Mouse (Mus musculus) E14TG2a.4 (cell line): ENCODE measurements around the gene Abcf2.

Experiments
- H3K27me3 ChIP-seq: 2 replicates; pipeline ENCODE4 v1.6.1; 2014; ENCODE audit warnings: low read length, control low read depth; ENCODE audit not compliant: insufficient read depth
- H3K36me3 ChIP-seq: 2 replicates; pipeline ENCODE4 v1.6.1; 2014; ENCODE audit warnings: low read length, control low read depth; ENCODE audit not compliant: insufficient read depth
- H3K4me1 ChIP-seq: replicated peaks from 2 replicates; pipeline ENCODE4 v1.6.1; 2014; ENCODE audit warnings: low read depth, low read length, control low read depth
- H3K4me3 ChIP-seq: replicated peaks from 2 replicates; pipeline ENCODE4 v1.5.1; 2014; ENCODE audit warnings: mild to moderate bottlenecking, low read length
- H3K9me3 ChIP-seq: 2 replicates; pipeline ENCODE4 v1.6.1; 2014; ENCODE audit warnings: low read length, control low read depth
- CTCF ChIP-seq: conservative IDR thresholded peaks from 2 replicates; pipeline ENCODE4 v1.5.1; 2014; ENCODE audit warnings: low read length
- NANOG ChIP-seq: IDR thresholded peaks from 2 replicates; pipeline ENCODE4 v1.6.1; 2014; ENCODE audit warnings: borderline replicate concordance, low read length, mixed read lengths
- POU5F1 ChIP-seq: IDR thresholded peaks from 2 replicates; pipeline ENCODE4 v1.6.1; 2014; ENCODE audit warnings: low read length, borderline replicate concordance

Gene Abcf2

GRCm38 (mm10) chr5:24593230-24593629 is 16.0 kb upstream of the Abcf2 start:
- Histone ChIP-seq H3K4me3 (peak overlapping the region; percentile 63), H3K9me3 (no peaks in the 10 kb centered on the region), H3K36me3 (peaks cover 49% of the 10 kb centered on the region), H3K27me3 (peaks cover 29% of the 10 kb centered on the region), H3K4me1 (peaks cover 75% of the 10 kb centered on the region)
- no peak for TF ChIP-seq POU5F1
- TF ChIP-seq NANOG: no peak
- TF ChIP-seq CTCF: no peak

DNA sequence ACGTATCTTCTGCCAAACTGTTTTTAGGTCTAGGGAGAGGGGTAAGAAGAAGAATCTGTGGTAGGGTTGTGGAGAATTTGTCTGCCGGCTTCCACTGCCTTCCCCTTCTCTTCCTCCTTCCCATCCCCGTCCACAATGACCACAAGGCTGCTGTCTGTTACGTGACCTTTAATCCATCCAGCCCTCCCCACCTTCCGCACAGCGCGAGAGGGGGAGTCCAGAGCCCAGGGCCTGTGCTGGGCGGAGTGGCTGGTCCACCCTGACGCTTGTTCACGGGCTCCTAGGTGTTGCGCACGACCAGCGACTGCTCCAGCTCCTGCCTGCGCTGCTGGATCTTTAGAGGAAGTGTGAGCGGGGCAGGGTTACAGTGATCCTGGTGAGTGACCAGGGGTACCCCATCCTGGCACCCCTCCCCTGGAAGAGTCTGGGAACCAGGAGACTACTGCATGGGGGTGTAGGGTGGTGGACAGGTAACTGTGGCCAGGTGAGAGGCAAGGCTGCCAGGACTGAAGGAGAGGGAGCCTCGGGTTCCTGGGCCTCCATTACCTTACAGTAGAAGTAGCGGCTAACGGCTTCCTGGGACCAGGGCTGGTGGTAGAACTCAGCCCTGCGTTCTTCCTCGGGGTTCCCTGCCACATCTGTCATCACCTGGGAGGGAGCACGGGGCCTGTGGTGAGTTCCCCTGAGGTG is 15.3 kb upstream of the Abcf2 start:
- Histone ChIP-seq H3K9me3 (no peaks in the 10 kb centered on the region), H3K4me3 (peak overlapping the region; percentile 63), H3K36me3 (peaks cover 54% of the 10 kb centered on the region), H3K4me1 (peaks cover 76% of the 10 kb centered on the region), H3K27me3 (peaks cover 24% of the 10 kb centered on the region)
- TF ChIP-seq NANOG (no peak), CTCF (no peak), POU5F1 (no peak)

- Histone ChIP-seq H3K36me3 (peaks cover 54% of the 10 kb centered on the region), H3K27me3 (peaks cover 24% of the 10 kb centered on the region), H3K9me3 (no peaks in the 10 kb centered on the region), H3K4me1 (peaks cover 78% of the 10 kb centered on the region), H3K4me3 (peak overlapping the region; percentile 63)
- no peak for TF ChIP-seq NANOG
Observed at GRCm38 (mm10) chr5:24591796-24592470, 14.7 kb upstream of the Abcf2 start.

DNA sequence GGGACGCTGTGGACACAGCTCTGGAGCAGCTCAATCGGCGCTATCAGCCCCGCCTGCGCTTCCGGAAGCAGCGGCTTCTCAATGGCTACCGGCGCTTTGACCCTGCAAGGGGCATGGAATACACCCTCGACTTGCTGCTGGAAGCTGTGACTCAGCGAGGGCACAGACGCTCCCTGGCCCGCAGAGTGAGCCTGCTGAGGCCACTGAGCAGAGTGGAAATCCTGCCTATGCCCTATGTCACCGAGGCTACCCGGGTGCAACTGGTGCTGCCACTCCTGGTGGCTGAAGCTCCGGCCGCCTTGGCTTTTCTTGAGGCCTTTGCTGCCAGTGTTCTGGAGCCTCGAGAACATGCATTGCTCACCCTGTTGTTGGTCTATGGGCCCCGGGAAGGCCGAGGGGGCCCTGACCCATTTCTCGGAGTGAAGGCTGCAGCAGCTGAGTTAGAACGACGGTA is 14.0 kb upstream of the Abcf2 start:
- Histone ChIP-seq H3K4me1 (peaks cover 73% of the 10 kb centered on the region), H3K27me3 (peaks cover 24% of the 10 kb centered on the region), H3K36me3 (peaks cover 54% of the 10 kb centered on the region), H3K9me3 (no peaks in the 10 kb centered on the region), H3K4me3 (peak overlapping the region; percentile 63)
- TF ChIP-seq POU5F1: no peak
- TF ChIP-seq NANOG: no peak
- no peak for TF ChIP-seq CTCF

DNA sequence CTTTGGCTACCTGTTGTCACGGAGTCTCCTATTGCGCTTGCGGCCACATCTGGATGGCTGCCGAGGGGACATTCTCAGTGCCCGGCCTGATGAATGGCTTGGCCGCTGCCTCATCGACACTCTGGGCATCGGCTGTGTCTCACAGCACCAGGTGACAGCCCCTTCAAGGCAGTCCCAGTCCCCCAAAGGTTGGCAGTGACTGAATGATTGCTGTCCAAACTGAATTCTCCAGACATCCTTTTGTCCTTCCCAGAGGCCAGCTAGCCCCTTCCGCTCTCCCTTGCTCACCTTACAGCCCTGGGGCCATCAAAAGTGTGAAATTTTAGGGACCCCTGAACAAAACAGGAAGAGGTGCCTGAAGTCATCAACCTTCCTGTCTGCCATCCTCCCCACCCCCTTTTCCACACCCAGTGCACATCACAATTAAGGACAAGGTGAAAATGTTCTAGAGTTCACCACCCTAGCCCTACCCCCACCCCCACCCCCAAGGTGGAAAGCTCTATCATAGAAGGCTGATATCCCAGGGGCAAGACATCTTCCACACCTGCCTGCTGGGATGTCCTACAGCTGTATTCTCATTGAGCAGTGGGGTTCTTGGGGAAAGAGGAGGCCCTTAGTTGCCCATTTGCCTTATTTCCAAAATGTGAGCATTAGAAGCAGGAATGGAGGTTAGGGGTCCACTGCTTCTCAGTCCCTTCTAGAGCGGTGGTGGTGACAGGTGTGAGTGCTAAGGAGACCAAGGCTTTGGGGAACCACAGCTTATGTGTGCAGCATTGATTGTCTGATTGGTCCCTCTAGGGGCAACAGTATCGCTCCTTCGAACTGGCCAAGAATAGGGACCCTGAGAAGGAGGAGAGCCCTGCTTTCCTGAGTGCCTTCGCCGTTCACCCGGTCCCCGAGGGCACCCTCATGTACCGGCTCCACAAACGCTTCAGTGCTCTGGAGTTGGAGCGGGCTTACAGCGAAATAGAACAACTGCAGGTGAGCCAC is 12.5 kb upstream of the Abcf2 start:
- H3K4me3 ChIP-seq: no peak overlapping the region
- TF ChIP-seq CTCF (no peak), NANOG (no peak), POU5F1 (no peak)
- H3K36me3 ChIP-seq: peaks cover 49% of the 10 kb centered on the region
- H3K4me1 ChIP-seq: peaks cover 76% of the 10 kb centered on the region
- no peaks in the 10 kb centered on the region for H3K9me3 ChIP-seq
- peaks cover 24% of the 10 kb centered on the region for H3K27me3 ChIP-seq

- TF ChIP-seq CTCF: no peak
- TF ChIP-seq NANOG: no peak
- no peak for TF ChIP-seq POU5F1
- H3K27me3 ChIP-seq: peaks cover 14% of the 10 kb centered on the region
- H3K9me3 ChIP-seq: no peaks in the 10 kb centered on the region
- H3K36me3 ChIP-seq: peaks cover 25% of the 10 kb centered on the region
- peak overlapping the region; percentile 91 for H3K4me3 ChIP-seq
- H3K4me1 ChIP-seq: peaks cover 57% of the 10 kb centered on the region
Observed at GRCm38 (mm10) chr5:24587200-24587577, 9.9 kb upstream of the Abcf2 start.

- Histone ChIP-seq H3K4me3 (peak within 1 kb of the TSS; percentile 91), H3K9me3 (no peaks in the 10 kb centered on the region)
- TF ChIP-seq NANOG: no peak
- no peak for TF ChIP-seq CTCF
- TF ChIP-seq POU5F1: no peak
Observed at GRCm38 (mm10) chr5:24586547-24587199, 9.4 kb upstream of the Abcf2 start, which contains the start of gene Chpf2. Gene Chpf2, plus strand, starts transcription at chr5:24586741.

DNA sequence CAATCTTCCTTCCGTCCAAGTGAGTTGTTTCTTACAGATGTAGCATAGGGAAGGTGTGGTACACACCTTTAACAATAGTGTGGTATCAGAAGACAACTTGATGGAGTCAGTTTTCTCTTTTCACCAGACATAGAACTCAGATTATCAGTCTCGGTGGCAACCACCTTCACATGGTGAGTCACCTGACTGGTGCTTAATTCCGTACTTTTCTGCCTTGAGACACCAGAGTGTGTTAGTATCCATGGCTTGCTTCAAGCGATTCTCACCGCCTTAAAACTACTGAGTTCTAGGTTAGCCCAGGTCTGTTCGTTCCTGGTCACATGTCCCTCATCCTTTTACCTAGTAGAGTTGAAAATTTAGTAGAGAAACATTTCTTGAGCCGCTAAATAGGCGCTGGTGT is 8.8 kb upstream of the Abcf2 start:
- H3K4me1 ChIP-seq: peaks cover 46% of the 10 kb centered on the region
- no peaks in the 10 kb centered on the region for H3K9me3 ChIP-seq
- TF ChIP-seq NANOG (no peak), POU5F1 (no peak), CTCF (no peak)
- H3K4me3 ChIP-seq: peak overlapping the region; percentile 91
- 0 out of 2 replicates have a peak, but pooled peaks cover 3% of the 10 kb centered on the region for H3K27me3 ChIP-seq
- peaks cover 25% of the 10 kb centered on the region for H3K36me3 ChIP-seq

More at GRCm38 (mm10) chr5:24586547-24587199, 9.4 kb upstream of the Abcf2 start, which contains the start of gene Chpf2:
- peaks cover 8% of the 10 kb centered on the region for H3K27me3 ChIP-seq
- H3K36me3 ChIP-seq: peaks cover 25% of the 10 kb centered on the region
- peaks cover 52% of the 10 kb centered on the region for H3K4me1 ChIP-seq
